Comparison of ENCODE assay signal across 9 mouse cellular contexts in the genomic region with DNA sequence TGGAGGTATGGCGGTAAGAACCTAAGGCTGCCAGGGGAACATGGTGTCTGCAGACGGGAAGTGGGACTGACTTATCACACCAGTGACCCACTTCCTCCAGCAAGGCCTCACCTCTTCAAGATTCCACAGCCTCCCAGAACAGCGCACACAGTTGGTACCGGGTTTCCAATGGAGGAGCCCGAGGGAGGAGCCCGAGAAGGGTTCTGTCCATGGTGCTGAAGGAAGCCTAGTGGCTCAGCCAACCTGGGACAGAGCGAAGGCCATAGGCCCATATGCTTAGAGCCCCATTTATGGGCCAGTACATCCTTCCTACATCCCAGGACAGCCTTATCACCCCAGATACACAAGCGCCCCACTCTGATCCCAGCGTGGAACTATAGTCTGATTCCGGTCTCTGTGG. TPM values are rescaled to one million over a fixed set of nuclear protein-coding genes. Genes with fewer than 3 reads are reported as not detected.
A peak's percentile ranks its signal among the peaks of the same experiment; 100 is the strongest.
DNase-seq lines count a peak whose midpoint lies in the region; ATAC-seq lines count a peak whose summit lies in the region.
"Had no signal": no experiment of that assay in that cellular context is flagged by ENCODE, and none has a peak within 500 bp of the region (broad histone marks: within the 10 kb centered on the region; RNA-seq: fewer than 3 reads in every experiment).

No protein-coding gene starts in this region.

- no peak for DNase-seq in lung, adult 18-20 months
- peak; percentile 17 for DNase-seq in adipocyte (ENCODE audit: low spot score)
- DNase-seq in embryo, embryonic 9.5 days (ENCODE audit: extremely low spot score) = peak; percentile 73
- DNase-seq in layer of hippocampus, adult 8-10 months (ENCODE audit: low spot score in 2 of 2) = no peak

- no peaks in the 10 kb centered on the region for H3K4me1 ChIP-seq in lung, embryonic 16.5 days (replicated peaks; ENCODE audit: control insufficient read depth, insufficient read depth, low read length)
- H3K4me1 ChIP-seq in intestine, embryonic 15.5 days (replicated peaks) = no peaks in the 10 kb centered on the region
- H3K4me1 ChIP-seq: embryonic facial prominence, embryonic 12.5 days had no signal

- H3K36me3 ChIP-seq in lung, embryonic 16.5 days (ENCODE audit: control insufficient read depth, insufficient read depth, low read length) = no peaks in the 10 kb centered on the region
- H3K36me3 ChIP-seq in intestine, embryonic 15.5 days = no peaks in the 10 kb centered on the region
- H3K36me3 ChIP-seq: embryonic facial prominence, embryonic 12.5 days had no signal

- H3K4me2 ChIP-seq in lung, embryonic 16.5 days (ENCODE audit: low read depth, low read length) = no peak overlapping the region
- no peak overlapping the region for H3K4me2 ChIP-seq in intestine, embryonic 15.5 days (replicated peaks)
- H3K4me2 ChIP-seq: embryonic facial prominence, embryonic 12.5 days had no signal

- no peak overlapping the region for H3K27ac ChIP-seq in lung, embryonic 16.5 days (ENCODE audit: low read length)
- no peak overlapping the region for H3K27ac ChIP-seq in intestine, embryonic 15.5 days
- H3K27ac ChIP-seq: embryonic facial prominence, embryonic 12.5 days had no signal

- no peaks in the 10 kb centered on the region for H3K9me3 ChIP-seq in lung, embryonic 16.5 days (ENCODE audit: control insufficient read depth, low read length)
- no peaks in the 10 kb centered on the region for H3K9me3 ChIP-seq in intestine, embryonic 15.5 days
- H3K9me3 ChIP-seq: embryonic facial prominence, embryonic 12.5 days had no signal

- no peaks in the 10 kb centered on the region for H3K27me3 ChIP-seq in lung, embryonic 16.5 days (ENCODE audit: control insufficient read depth, insufficient read depth, low read depth, low read length)
- no peaks in the 10 kb centered on the region for H3K27me3 ChIP-seq in intestine, embryonic 15.5 days (replicated peaks)
- H3K27me3 ChIP-seq: embryonic facial prominence, embryonic 12.5 days had no signal

- 0 out of 2 replicates have a peak, but pooled peaks have one; percentile 43 for ATAC-seq in lung, embryonic 16.5 days (ENCODE audit: low read depth)
- peak; percentile 86 for ATAC-seq in megakaryocyte progenitor cell, adult 5-6 weeks (replicated peaks; ENCODE audit: poor library complexity)
- no peak for ATAC-seq in erythroid progenitor cell, adult 5-6 weeks (replicated peaks; ENCODE audit: low FRiP score, poor library complexity, severe bottlenecking)
- ATAC-seq in intestine, embryonic 15.5 days = no peak

- WGBS in lung, embryonic 16.5 days = 22% methylated on average over 10 of the region's 10 CpGs
- WGBS in intestine, embryonic 15.5 days = 26% methylated on average over 10 of the region's 10 CpGs

- H3K9ac ChIP-seq in lung, embryonic 16.5 days (ENCODE audit: low read length) = no peak overlapping the region
- no peak overlapping the region for H3K9ac ChIP-seq in intestine, embryonic 15.5 days
- H3K9ac ChIP-seq: embryonic facial prominence, embryonic 12.5 days had no signal

- H3K4me3 ChIP-seq in lung, embryonic 16.5 days (ENCODE audit: low read length) = no peak overlapping the region
- H3K4me3 ChIP-seq in intestine, embryonic 15.5 days (replicated peaks) = no peak overlapping the region
- H3K4me3 ChIP-seq: embryonic facial prominence, embryonic 12.5 days had no signal

RNA-seq across cellular contexts. Expression of gene Jph3, which starts 32.1 kb away (rescaled TPM):
- 0.38 and 0.50 TPM in 2 replicates for polyA plus RNA-seq in lung, embryonic 16.5 days (2015; fragmentation: Nextera tagmentation; extraction: Ambion mirVana)
- not detected in 2 replicates for total RNA-seq in megakaryocyte progenitor cell, adult 5-6 weeks (2015)
- total RNA-seq in megakaryocyte progenitor cell, adult 5-6 weeks (2017) = 0.04 TPM in 1 of 2 replicates, not detected in the other
- total RNA-seq in layer of hippocampus, adult 8-10 months (2022) = 100 to 1,000 TPM; 260 to 313 (median 283) TPM
- not detected in 2 replicates for total RNA-seq in erythroid progenitor cell, adult 5-6 weeks (2015; ENCODE audit: low replicate concordance)
- total RNA-seq in erythroid progenitor cell, adult 5-6 weeks (2017; ENCODE audit: low replicate concordance) = not detected in 2 replicates
- polyA plus RNA-seq in intestine, embryonic 15.5 days (2015; fragmentation: Nextera tagmentation; extraction: Ambion mirVana) = 4.5 and 5.1 TPM in 2 replicates

Comparison
In these comparisons a context has a peak if more than half of its experiments do, and no peak if none do; other contexts are left out.
1. ATAC-seq: peak in lung, embryonic 16.5 days (single experiment) and megakaryocyte progenitor cell, adult 5-6 weeks (single experiment); none in erythroid progenitor cell, adult 5-6 weeks (single experiment) and intestine, embryonic 15.5 days (single experiment).
2. DNase-seq: peak in adipocyte (single experiment) and embryo, embryonic 9.5 days (single experiment); none in lung, adult 18-20 months (0 of 2) and layer of hippocampus, adult 8-10 months (0 of 2).
3. RNA of gene Jph3, which starts 32.1 kb away (total RNA-seq): 260 to 313 TPM in layer of hippocampus, adult 8-10 months; 0.04 TPM in megakaryocyte progenitor cell, adult 5-6 weeks and not detected in erythroid progenitor cell, adult 5-6 weeks; every median in the first group is over 100 times any median in the second.